Mouse (Mus musculus) midbrain, embryonic 11.5 days (tissue): ENCODE results near the gene Adrb1. TPM values are rescaled to one million over a fixed set of nuclear protein-coding genes. Genes with fewer than 3 reads are reported as not detected.
A peak's percentile ranks its signal among the peaks of the same experiment; 100 is the strongest.
"Not testable (repeated sequence)": the region's sequence is repeated elsewhere in the genome, so short reads cannot be mapped to it uniquely, and the experiment has no call there.

ENCODE experiments used
- ATAC-seq: fragments of 200-750 bp; cut with Nextera tagmentation; 2 replicates; pipeline ENCODE4 v1.8.0; 2017; ENCODE audit warnings: moderate TSS enrichment, moderate library complexity; ENCODE audit not compliant: low FRiP score
- DNase-seq: peaks from one replicate; pipeline ENCODE4 v3.0.0; 2015; ENCODE audit warnings: low spot score; ENCODE audit errors: missing footprints
- H3K27ac ChIP-seq: fragments of 300-500 bp; sonication (generic); 2 replicates; pipeline ENCODE4 v1.5.1; 2014; ENCODE audit warnings: low read depth, low read length
- H3K27me3 ChIP-seq: fragments of 300-500 bp; sonication (generic); 2 replicates; pipeline ENCODE4 v1.6.1; 2014; ENCODE audit warnings: mild to moderate bottlenecking, low read length, moderate library complexity, mixed read lengths; ENCODE audit not compliant: control insufficient read depth, insufficient read depth
- H3K36me3 ChIP-seq: fragments of 300-500 bp; sonication (generic); 2 replicates; pipeline ENCODE4 v1.6.1; 2014; ENCODE audit warnings: mild to moderate bottlenecking, low read length, moderate library complexity, mixed read lengths; ENCODE audit not compliant: control insufficient read depth, insufficient read depth
- H3K4me1 ChIP-seq: fragments of 300-500 bp; sonication (generic); 2 replicates; pipeline ENCODE4 v1.6.1; 2014; ENCODE audit warnings: low read length; ENCODE audit not compliant: control insufficient read depth, insufficient read depth
- H3K4me2 ChIP-seq: fragments of 300-500 bp; sonication (generic); 2 replicates; pipeline ENCODE4 v1.6.1; 2014; ENCODE audit warnings: mild to moderate bottlenecking, moderate library complexity
- H3K4me3 ChIP-seq: fragments of 300-500 bp; sonication (generic); 2 replicates; pipeline ENCODE4 v1.5.1; 2014; ENCODE audit warnings: low read depth, low read length
- H3K9ac ChIP-seq: fragments of 300-500 bp; sonication (generic); 2 replicates; pipeline ENCODE4 v1.6.1; 2014; ENCODE audit warnings: low read length
- H3K9me3 ChIP-seq: fragments of 300-500 bp; sonication (generic); 2 replicates; pipeline ENCODE4 v1.6.1; 2016; ENCODE audit warnings: low read length; ENCODE audit not compliant: control insufficient read depth
- WGBS: fragments of 180-500 bp; shearing (Covaris S2); extraction: QIAGEN DNeasy Blood & Tissue Kit; methylation state at CpG from one replicate; pipeline ENCODE4 v1.1.7; 2014; 5-methylcytosine and 5-hydroxymethylcytosine counted together
- polyA plus RNA-seq: library from polyadenylated mRNA; unstranded; fragments of >200 nt; fragmentation: Nextera tagmentation; extraction: Ambion mirVana; gene quantifications from 2 replicates; pipeline ENCODE4 v1.2.1, GENCODE M21; 2014

The Adrb1 gene
- polyA plus RNA-seq, 1 experiment from 2014 or later: 0.15 TPM

- ATAC-seq, H3K36me3 ChIP-seq, H3K4me1 ChIP-seq, H3K27ac ChIP-seq, H3K4me3 ChIP-seq, H3K9ac ChIP-seq, H3K4me2 ChIP-seq, H3K9me3 ChIP-seq, H3K27me3 ChIP-seq, DNase-seq: not testable (repeated sequence)
- WGBS: 89% methylated on average over 2 of the region's 2 CpGs
Measured at GRCm38 (mm10) chr19:56754456-56754855, 32.5 kb downstream of the Adrb1 start.

GRCm38 (mm10) chr19:56756412-56756811 lies 34.4 kb downstream of the Adrb1 start:
- DNase-seq: peak; percentile 74
- no peak overlapping the region for H3K4me3 ChIP-seq
- H3K9ac ChIP-seq: no peak overlapping the region
- no peak overlapping the region for H3K27ac ChIP-seq
- no peaks in the 10 kb centered on the region for H3K9me3 ChIP-seq
- H3K4me2 ChIP-seq: no peak overlapping the region
- no peaks in the 10 kb centered on the region for H3K27me3 ChIP-seq
- no peaks in the 10 kb centered on the region for H3K4me1 ChIP-seq
- no peak for ATAC-seq
- H3K36me3 ChIP-seq: no peaks in the 10 kb centered on the region
- WGBS: 89% methylated on average over 10 of the region's 10 CpGs

GRCm38 (mm10) chr19:56758311-56758710 lies 36.3 kb downstream of the Adrb1 start:
- no peak for ATAC-seq
- Histone ChIP-seq H3K4me3 (no peak overlapping the region), H3K27ac (no peak overlapping the region), H3K4me2 (no peak overlapping the region), H3K9ac (no peak overlapping the region), H3K36me3 (no peaks in the 10 kb centered on the region), H3K4me1 (no peaks in the 10 kb centered on the region), H3K9me3 (no peaks in the 10 kb centered on the region), H3K27me3 (no peaks in the 10 kb centered on the region)
- no peak for DNase-seq
- WGBS: 92% methylated on average over 2 of the region's 2 CpGs

GRCm38 (mm10) chr19:56759740-56760139 lies 37.7 kb downstream of the Adrb1 start:
- ATAC-seq (no peak), DNase-seq (no peak)
- 92% methylated on average over 4 of the region's 4 CpGs for WGBS
- no peaks in the 10 kb centered on the region for H3K9me3 ChIP-seq
- no peak overlapping the region for H3K4me2 ChIP-seq
- no peaks in the 10 kb centered on the region for H3K27me3 ChIP-seq
- H3K9ac ChIP-seq: no peak overlapping the region
- no peaks in the 10 kb centered on the region for H3K36me3 ChIP-seq
- H3K27ac ChIP-seq: no peak overlapping the region
- no peak overlapping the region for H3K4me3 ChIP-seq
- no peaks in the 10 kb centered on the region for H3K4me1 ChIP-seq

GRCm38 (mm10) chr19:56760306-56760940 lies 38.4 kb downstream of the Adrb1 start:
- DNase-seq (peak; percentile 65), ATAC-seq (no peak)
- H3K27me3 ChIP-seq: no peaks in the 10 kb centered on the region
- no peak overlapping the region for H3K9ac ChIP-seq
- 93% methylated on average over 8 of the region's 8 CpGs for WGBS
- H3K36me3 ChIP-seq: no peaks in the 10 kb centered on the region
- H3K4me3 ChIP-seq: no peak overlapping the region
- H3K9me3 ChIP-seq: no peaks in the 10 kb centered on the region
- H3K27ac ChIP-seq: no peak overlapping the region
- H3K4me1 ChIP-seq: no peaks in the 10 kb centered on the region
- H3K4me2 ChIP-seq: no peak overlapping the region

GRCm38 (mm10) chr19:56761096-56761495 lies 39.1 kb downstream of the Adrb1 start:
- Histone ChIP-seq H3K9me3 (no peaks in the 10 kb centered on the region), H3K9ac (no peak overlapping the region), H3K4me2 (no peak overlapping the region), H3K4me1 (no peaks in the 10 kb centered on the region), H3K36me3 (no peaks in the 10 kb centered on the region), H3K27ac (no peak overlapping the region), H3K4me3 (no peak overlapping the region), H3K27me3 (no peaks in the 10 kb centered on the region)
- DNase-seq: peak; percentile 68
- WGBS: 91% methylated on average over 5 of the region's 5 CpGs
- ATAC-seq: no peak

- DNase-seq (no peak), ATAC-seq (no peak)
- Histone ChIP-seq H3K4me3 (no peak overlapping the region), H3K9ac (no peak overlapping the region), H3K27me3 (no peaks in the 10 kb centered on the region), H3K27ac (no peak overlapping the region), H3K4me2 (no peak overlapping the region), H3K4me1 (no peaks in the 10 kb centered on the region), H3K36me3 (no peaks in the 10 kb centered on the region), H3K9me3 (no peaks in the 10 kb centered on the region)
- WGBS: 85% methylated on average over 2 of the region's 2 CpGs
Measured at GRCm38 (mm10) chr19:56761727-56762126, 39.7 kb downstream of the Adrb1 start.

GRCm38 (mm10) chr19:56762686-56763085 lies 40.7 kb downstream of the Adrb1 start:
- ATAC-seq: no peak
- Histone ChIP-seq H3K4me3 (no peak overlapping the region), H3K9me3 (no peaks in the 10 kb centered on the region), H3K36me3 (no peaks in the 10 kb centered on the region), H3K27ac (no peak overlapping the region), H3K4me1 (no peaks in the 10 kb centered on the region), H3K27me3 (no peaks in the 10 kb centered on the region), H3K9ac (no peak overlapping the region), H3K4me2 (no peak overlapping the region)
- WGBS: 93% methylated on average over 4 of the region's 4 CpGs
- DNase-seq: peak; percentile 31

GRCm38 (mm10) chr19:56769024-56769423 lies 47.0 kb downstream of the Adrb1 start:
- H3K9me3 ChIP-seq: no peaks in the 10 kb centered on the region
- no peak overlapping the region for H3K9ac ChIP-seq
- H3K27ac ChIP-seq: no peak overlapping the region
- ATAC-seq (no peak), DNase-seq (no peak)
- no peak overlapping the region for H3K4me3 ChIP-seq
- no peak overlapping the region for H3K4me2 ChIP-seq
- 91% methylated on average over 9 of the region's 9 CpGs for WGBS
- H3K36me3 ChIP-seq: no peaks in the 10 kb centered on the region
- peaks cover 12% of the 10 kb centered on the region for H3K4me1 ChIP-seq
- peaks cover 7% of the 10 kb centered on the region for H3K27me3 ChIP-seq
